Mouse (Mus musculus) gastrocnemius, adult 2 months (tissue): ENCODE results near the gene Morn1. TPM values are rescaled to one million over a fixed set of nuclear protein-coding genes. Genes with fewer than 3 reads are reported as not detected.

Source experiments
- DNase-seq: peaks from one replicate; pipeline ENCODE4 v3.0.0; 2022
- H3K27ac ChIP-seq: fragments of 200-600 bp; 2 replicates; pipeline ENCODE4 v1.8.1; 2022; ENCODE audit warnings: mild to moderate bottlenecking
- H3K4me3 ChIP-seq: fragments of 200-600 bp; 2 replicates; pipeline ENCODE4 v1.8.1; 2022; ENCODE audit warnings: mild to moderate bottlenecking, moderate library complexity
- CTCF ChIP-seq: fragments of 200-600 bp; IDR thresholded peaks from 2 replicates; pipeline ENCODE4 v1.8.1; 2022; ENCODE audit warnings: antibody characterized with exemption, mild to moderate bottlenecking, moderate library complexity
- intact Hi-C: fragments of 180-260 bp; cut with DNase I; formaldehyde crosslinking; loops from one replicate; pipeline ENCODE4 v1.15.1; 2025
- total RNA-seq, 2 experiments: library from RNA; stranded (reverse); gene quantifications; 2 replicates each; pipeline ENCODE4 v1.2.3; 2021

Gene Morn1
- total RNA-seq, 2 experiments from 2014 or later = 1.3 TPM

DNA sequence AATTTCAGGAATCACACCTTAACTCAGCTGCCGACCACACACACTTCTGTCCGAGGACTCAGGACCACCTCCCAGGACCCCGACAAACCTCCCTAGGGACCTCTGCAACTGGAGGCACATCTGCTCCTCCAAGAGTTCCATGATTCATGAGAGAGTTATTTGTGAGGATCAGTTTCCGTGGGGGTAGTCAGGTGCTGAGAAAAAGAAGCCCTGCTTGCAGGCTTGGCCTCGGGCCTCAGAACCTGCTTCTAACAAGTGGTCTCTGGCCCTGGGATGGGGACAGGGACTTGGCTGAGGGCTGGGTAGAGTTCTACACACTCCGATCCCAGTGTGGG, 63.5 kb downstream of the Morn1 start:
- peak overlapping the region; percentile 83 for H3K4me3 ChIP-seq
- TF ChIP-seq CTCF = no peak
- intact Hi-C loops = loop anchor here (5.0 kb wide), 1 partner anchor 72 kb away; the partner anchor contains the start of gene Ski
- H3K27ac ChIP-seq = peak overlapping the region; percentile 93
- no peak for DNase-seq

DNA sequence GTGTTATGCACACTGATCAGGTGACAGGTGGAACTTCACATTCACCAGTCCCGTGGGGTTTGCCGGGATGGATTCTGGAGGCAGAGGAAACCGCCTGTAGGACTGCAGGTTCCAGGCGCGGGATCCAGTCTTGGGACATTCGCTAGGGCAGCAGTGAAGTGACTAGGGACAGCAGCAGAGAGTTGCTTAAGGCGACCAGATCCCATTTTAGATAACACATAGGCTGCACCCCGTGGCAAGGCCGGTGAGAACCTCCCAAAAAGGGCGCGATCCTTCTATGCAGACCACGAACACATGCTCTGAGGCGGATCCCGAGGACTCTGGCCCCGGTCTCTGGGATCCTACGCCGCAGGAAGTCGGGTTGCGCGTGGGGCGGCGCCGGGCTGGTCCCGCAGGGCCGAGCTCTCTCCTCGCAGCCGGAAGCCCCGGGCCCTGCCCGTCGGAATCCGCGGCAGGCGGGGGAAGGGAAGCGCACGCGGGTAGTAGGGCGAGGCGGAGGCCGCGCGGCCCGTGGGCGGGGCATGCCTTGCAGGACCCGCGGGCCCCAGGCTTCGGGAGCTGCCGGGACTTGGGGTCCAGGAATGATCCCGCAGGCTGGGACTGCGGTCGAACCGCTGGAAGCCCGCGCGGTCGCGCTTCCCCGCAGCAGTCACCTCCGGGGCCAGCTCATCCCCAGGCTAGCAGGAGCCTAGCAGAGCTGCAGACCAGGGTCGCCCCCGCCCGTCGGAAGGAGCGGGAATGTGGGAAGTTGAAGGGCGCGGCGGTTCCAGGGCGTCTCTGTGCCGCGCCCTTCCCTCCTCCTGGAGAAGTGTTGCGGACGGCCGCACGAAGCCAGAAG, 64.1 kb downstream of the Morn1 start:
- DNase-seq = peak; percentile 95
- Histone ChIP-seq H3K4me3 (peak overlapping the region; percentile 83), H3K27ac (peak overlapping the region; percentile 93)
- TF ChIP-seq CTCF = no peak
- intact Hi-C loops = no loop called here

DNA sequence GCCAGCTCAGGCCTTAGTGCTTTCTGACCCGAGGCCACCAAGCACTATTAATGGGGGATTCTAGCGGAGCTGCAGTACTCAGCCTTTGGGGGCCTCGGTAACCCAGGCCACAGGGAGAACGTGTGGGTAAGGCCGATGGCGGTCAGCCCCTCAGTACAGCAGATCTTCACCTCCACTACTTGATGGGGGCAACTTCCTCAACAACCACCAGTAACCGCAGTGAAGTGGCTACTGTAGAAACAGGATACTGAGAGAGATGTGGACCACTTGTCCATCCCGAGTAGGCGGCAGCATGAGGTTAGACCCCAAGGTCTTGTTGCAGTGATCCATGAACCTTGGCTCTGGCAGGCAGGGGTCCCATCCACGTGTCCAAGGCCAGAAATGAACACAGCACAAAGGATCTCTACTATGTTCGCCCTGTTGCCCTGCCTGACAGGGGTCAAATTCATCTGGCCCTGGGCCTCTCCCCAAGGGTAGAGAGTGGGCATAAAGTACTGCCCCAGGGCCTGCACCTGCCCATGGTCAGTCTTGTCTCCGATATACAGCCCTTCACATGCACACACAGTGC, 64.9 kb downstream of the Morn1 start:
- no peak for TF ChIP-seq CTCF
- Histone ChIP-seq H3K4me3 (peak overlapping the region; percentile 83), H3K27ac (peak overlapping the region; percentile 93)
- intact Hi-C loops = no loop called here
- no peak for DNase-seq

DNA sequence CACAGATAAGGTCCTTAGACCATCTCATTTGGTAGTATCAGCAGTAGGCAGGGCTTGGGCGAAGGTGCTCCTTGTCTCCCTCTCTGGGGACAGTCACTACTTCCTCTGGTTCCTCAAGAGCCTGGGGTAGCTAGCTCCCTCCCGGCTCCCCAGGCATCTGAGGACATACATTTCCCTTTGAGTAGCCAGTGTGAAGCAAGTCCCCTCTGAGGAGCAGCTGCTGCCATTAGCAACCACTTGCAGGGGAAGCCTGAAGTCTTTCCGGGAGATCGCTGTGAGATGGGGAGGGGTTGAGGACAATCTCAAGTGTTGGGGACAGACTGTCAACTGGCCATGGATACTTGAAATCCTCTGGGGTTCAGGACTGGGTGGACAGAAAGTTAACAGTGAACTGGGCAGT, 65.5 kb downstream of the Morn1 start:
- no peak for DNase-seq
- H3K4me3 ChIP-seq = peak overlapping the region; percentile 83
- H3K27ac ChIP-seq = peak overlapping the region; percentile 93
- no peak for TF ChIP-seq CTCF
- intact Hi-C loops = no loop called here

DNA sequence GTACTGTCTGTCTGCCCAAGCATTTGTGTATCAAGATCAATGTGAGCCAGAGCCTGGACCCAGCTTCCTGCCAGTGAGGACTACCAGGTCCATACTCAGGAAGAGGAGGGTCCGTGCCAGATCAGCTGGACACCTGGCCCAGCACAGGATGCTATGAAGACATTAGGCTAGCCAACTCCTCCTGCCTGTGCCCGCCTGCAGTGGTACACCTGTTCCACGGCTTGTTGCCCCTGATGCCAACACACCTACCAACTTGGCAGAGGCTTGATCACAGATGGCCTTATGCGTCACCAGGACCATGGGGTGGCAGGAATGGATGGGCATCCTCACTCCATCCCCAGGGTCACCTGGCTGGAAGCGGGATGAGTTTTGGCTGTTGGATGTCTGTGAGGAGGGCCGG, 66.1 kb downstream of the Morn1 start:
- no peak for DNase-seq
- intact Hi-C loops = no loop called here

DNA sequence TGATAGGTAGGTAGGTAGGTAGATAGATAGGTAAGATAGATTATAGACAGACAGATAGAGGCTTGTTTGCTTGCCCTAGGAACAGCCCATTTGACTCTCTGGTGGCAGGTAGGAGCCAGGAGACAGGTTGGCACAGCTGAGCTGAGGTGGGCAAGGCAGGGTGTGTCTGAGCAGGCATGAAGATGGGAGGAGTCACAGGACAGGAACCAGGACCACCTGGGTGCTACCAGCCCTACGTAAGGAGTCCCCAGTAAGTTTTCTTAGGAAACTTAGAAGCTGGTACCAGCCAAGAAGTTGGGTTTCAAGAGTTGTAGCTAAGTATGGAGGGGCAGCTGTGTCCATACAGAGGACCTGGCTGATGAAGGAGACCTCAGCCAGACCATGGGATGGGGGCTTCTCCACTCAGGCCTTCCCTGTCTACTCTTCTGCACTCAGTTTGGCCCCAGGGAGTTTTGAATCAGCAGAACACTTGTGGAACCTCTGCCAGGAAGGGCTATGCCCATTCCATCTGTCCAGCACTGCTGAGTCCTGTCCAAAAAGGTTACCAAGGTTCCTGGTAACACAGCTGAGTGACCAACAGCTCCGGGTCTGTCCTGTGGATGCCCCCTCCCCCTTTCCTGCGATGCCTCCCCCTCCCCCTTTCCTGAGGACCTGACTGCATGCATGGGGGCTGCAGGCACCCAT, 67.2 kb downstream of the Morn1 start:
- no peak for TF ChIP-seq CTCF
- H3K27ac ChIP-seq = no peak overlapping the region
- DNase-seq = no peak
- intact Hi-C loops = no loop called here
- no peak overlapping the region for H3K4me3 ChIP-seq

More for the DNA sequence above, 66.1 kb downstream of the Morn1 start:
- peak overlapping the region; percentile 93 for H3K27ac ChIP-seq
- H3K4me3 ChIP-seq = no peak overlapping the region
- TF ChIP-seq CTCF = no peak

DNA sequence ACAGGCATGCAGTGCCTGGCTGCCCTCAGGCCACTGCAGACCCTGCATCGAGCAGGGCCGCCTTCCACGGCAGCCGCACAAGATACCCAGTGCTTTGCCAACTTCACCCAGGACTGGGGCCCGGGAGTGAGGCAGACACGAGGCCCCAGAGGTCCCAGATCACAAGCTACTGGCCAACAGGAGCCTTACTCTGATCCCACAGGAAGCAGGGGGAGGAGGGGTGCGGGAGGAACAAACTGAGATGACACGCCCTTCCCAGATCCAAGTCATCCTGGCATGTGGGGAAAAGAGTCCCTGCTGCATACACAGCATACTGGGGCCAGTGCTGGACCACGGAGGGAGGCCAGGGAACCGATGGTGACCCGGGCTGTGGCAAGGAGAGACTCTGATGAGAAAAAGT, 68.6 kb downstream of the Morn1 start:
- no peak for TF ChIP-seq CTCF
- intact Hi-C loops = no loop called here
- Histone ChIP-seq H3K4me3 (peak overlapping the region; percentile 1; the same call in 1 of the 2 replicates), H3K27ac (peak overlapping the region; percentile 71)
- peak; percentile 73 for DNase-seq

DNA sequence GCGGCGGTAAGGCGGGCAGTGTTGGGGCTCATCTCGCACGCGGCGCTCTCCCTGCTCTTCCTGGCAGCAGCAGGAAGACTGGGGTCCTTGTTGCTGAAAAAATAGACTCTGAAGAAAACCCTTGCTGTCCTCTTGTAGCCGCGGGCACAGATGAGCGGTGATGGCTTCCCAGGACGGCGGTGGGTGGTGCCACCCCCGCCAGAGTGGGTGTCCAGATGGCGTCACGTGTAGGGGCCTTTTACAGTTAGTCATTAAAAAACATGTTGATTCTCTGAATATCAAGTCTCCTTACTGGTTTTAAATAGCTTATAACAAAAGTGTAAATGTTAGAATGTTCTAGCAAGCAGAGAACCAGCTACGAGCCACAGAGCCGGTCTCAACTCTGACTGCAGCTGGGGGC, 70.4 kb downstream of the Morn1 start:
- DNase-seq = no peak
- intact Hi-C loops = no loop called here
- Histone ChIP-seq H3K4me3 (no peak overlapping the region), H3K27ac (no peak overlapping the region)
- no peak for TF ChIP-seq CTCF

DNA sequence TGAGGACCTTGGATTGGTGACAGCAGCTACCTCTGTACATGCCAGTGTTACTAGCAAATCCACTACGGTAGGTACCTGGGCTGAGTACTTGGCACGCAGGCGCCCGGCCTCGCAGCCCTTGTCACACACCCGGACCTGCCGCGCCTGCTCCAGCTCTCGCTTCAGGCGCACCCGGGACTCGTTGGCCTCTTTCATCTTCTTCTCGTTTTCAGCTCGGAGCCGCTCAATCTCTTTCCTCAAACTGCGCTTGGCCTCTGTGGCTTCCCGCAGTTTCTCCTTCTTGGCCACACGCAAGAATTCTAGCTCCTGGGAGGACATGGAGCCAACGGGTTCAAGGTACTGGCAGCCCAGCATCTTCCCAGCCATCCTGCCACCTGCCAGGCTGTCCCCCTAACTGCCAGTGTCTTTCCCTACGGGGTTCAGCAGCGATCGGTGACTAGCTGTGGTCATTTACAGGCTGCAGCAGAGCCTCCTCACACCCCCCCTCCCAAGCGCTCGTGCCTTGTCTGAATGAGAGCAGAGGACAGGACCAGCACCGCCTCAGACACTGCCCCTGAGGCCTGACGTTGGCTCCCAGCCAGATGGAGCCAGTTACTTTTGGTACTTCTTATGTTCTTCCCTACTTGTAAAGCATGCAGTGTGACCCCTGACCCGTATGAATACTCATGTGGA, 71.6 kb downstream of the Morn1 start:
- H3K4me3 ChIP-seq = no peak overlapping the region
- intact Hi-C loops = no loop called here
- H3K27ac ChIP-seq = no peak overlapping the region
- no peak for TF ChIP-seq CTCF
- peak; percentile 34 for DNase-seq

DNA sequence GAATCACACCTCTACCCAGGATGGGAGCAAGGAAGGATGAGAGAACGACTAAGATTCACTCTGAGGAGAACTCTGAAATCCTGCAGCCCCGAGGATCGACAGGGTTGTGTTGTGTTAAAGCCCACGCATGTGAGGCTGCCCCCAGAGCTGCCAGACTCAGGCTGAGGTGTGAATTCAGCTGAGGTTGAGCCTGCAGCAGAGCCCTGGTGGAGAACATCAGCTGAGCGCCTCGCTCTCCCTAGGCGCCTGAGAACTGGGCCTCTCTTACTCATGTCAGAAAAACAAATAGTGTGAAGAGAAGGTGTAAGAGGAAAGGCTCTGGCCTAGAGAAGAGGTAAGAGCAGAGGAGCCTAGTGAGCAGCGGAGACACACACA, 72.2 kb downstream of the Morn1 start:
- Histone ChIP-seq H3K27ac (no peak overlapping the region), H3K4me3 (no peak overlapping the region)
- intact Hi-C loops = no loop called here
- no peak for TF ChIP-seq CTCF
- DNase-seq = no peak

DNA sequence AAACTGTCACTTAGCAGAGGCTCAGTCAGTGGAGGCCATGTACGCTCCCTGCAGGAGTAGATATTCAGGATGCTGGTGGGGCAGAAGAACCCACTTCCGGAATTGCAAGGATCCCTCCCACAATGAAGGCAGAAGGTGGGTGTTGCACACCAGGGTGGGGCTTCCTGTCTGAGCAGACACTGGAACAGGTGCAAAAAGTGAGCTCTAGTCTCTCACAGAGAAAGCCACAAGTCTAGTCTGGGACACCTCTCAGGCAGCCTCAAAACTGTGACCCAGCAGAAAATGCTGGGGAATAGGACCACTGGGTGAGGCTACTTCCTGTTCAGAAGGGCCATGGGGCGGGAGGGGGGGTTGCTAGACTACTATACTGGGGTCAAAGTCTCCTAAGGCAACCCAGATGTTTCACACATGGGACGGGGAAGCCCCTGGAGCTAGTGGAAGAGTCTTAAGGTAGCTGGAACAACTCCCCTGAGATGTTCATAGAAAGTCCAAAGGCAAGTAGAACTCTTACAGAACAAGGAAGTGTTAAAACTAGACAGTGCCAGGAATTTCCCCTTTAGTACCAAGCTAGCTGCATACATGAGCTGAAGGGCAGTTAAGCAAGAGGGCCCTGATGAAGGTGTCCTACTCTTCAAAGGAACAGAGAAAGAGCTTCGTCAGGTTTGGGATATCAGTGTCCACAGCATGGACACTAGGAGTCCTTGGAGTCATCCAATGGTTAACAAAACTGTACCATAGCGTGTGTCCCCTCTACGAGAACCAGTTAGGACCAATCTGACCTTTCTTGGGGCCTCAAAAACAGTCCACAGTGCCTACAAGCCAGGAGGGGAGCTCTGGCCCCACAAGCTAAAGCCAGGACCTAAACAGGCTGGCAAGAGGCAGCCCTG, 76.3 kb downstream of the Morn1 start:
- H3K27ac ChIP-seq = peak overlapping the region; percentile 74
- peak overlapping the region; percentile 22; the same call in 1 of the 2 replicates for H3K4me3 ChIP-seq
- no peak for TF ChIP-seq CTCF
- DNase-seq = no peak
- intact Hi-C loops = no loop called here

DNA sequence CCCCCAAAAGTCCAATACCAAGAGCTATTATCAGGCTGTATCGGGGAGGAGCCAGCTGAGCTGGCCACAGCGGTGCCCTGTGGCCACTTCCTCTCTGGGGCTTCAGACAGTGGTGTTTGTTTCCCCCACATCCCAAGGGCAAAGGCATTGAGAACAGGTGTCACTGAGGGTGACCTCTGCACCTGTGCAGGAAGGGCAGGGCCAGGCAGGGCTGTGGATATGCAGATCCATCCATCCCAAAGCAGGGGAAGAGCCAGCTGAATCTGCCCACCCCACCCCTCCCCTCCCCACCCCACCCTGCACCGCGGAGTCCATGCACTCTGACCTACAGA, 76.9 kb downstream of the Morn1 start:
- Histone ChIP-seq H3K27ac (peak overlapping the region; percentile 74), H3K4me3 (peak overlapping the region; percentile 22; the same call in 1 of the 2 replicates)
- intact Hi-C loops = no loop called here
- no peak for TF ChIP-seq CTCF
- DNase-seq = no peak
